Mouse (Mus musculus) kidney, embryonic 16.5 days (tissue): ENCODE data around the gene P2ry12. TPM values are rescaled to one million over a fixed set of nuclear protein-coding genes. Genes with fewer than 3 reads are reported as not detected.

Experiments
- ATAC-seq: fragments of 200-750 bp; cut with Nextera tagmentation; 2 replicates; pipeline ENCODE4 v1.8.0; 2017; ENCODE audit warnings: moderate TSS enrichment; ENCODE audit not compliant: low FRiP score, low TSS enrichment
- H3K27ac ChIP-seq: fragments of 300-500 bp; sonication (generic); 2 replicates; pipeline ENCODE4 v1.5.1; 2014; ENCODE audit warnings: low read length
- H3K27me3 ChIP-seq: fragments of 300-500 bp; sonication (generic); 2 replicates; pipeline ENCODE4 v1.6.1; 2014; ENCODE audit warnings: low read length, control low read depth, mixed read lengths; ENCODE audit not compliant: insufficient read depth
- H3K36me3 ChIP-seq: fragments of 300-500 bp; sonication (generic); 2 replicates; pipeline ENCODE4 v1.6.1; 2014; ENCODE audit warnings: low read length, control low read depth, mixed read lengths; ENCODE audit not compliant: insufficient read depth
- H3K4me1 ChIP-seq: fragments of 300-500 bp; sonication (generic); 2 replicates; pipeline ENCODE4 v1.6.1; 2014; ENCODE audit warnings: low read length, control low read depth, mixed read lengths; ENCODE audit not compliant: insufficient read depth
- H3K4me2 ChIP-seq: fragments of 300-500 bp; sonication (generic); replicated peaks from 2 replicates; pipeline ENCODE4 v1.6.1; 2014; ENCODE audit warnings: low read depth, low read length
- H3K4me3 ChIP-seq: fragments of 300-500 bp; sonication (generic); 2 replicates; pipeline ENCODE4 v1.5.1; 2014; ENCODE audit warnings: mild to moderate bottlenecking, low read length
- H3K9ac ChIP-seq: fragments of 300-500 bp; sonication (generic); replicated peaks from 2 replicates; pipeline ENCODE4 v1.6.1; 2014; ENCODE audit warnings: low read length
- H3K9me3 ChIP-seq: fragments of 300-500 bp; sonication (generic); 2 replicates; pipeline ENCODE4 v1.6.1; 2016; ENCODE audit warnings: low read length, control low read depth
- WGBS: fragments of 180-500 bp; shearing (Covaris S2); extraction: QIAGEN DNeasy Blood & Tissue Kit; methylation state at CpG from one replicate; pipeline ENCODE4 v1.1.7; 2014; 5-methylcytosine and 5-hydroxymethylcytosine counted together
- polyA plus RNA-seq: library from polyadenylated mRNA; unstranded; fragments of >200 nt; fragmentation: Nextera tagmentation; extraction: Ambion mirVana; gene quantifications from 2 replicates; pipeline ENCODE4 v1.2.1, GENCODE M21; 2015

The P2ry12 gene
- polyA plus RNA-seq, 1 experiment from 2014 or later, result 1.1 TPM

DNA sequence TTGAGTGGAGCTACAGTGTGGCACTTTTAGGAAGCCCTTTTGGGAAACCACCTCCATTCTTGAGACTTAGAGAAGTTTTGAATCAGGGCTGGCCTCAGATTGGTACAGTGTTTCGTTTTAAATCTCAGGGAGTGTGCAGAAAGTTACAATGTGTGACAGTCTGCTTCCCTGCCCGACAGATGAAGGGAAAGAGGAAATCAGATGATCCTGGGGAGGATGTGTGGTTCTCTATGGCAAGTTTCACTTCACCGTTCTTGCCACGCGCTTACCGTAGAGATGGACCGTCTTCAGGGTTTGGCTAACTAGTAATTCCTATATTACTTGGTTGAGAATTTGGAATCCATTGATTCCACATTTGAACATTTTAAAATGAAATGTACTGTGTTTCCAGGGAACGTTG lies 50.9 kb downstream of the P2ry12 start:
- Histone ChIP-seq H3K27ac (no peak overlapping the region), H3K36me3 (no peaks in the 10 kb centered on the region), H3K4me2 (no peak overlapping the region), H3K4me1 (no peaks in the 10 kb centered on the region), H3K27me3 (no peaks in the 10 kb centered on the region), H3K4me3 (no peak overlapping the region), H3K9ac (no peak overlapping the region), H3K9me3 (no peaks in the 10 kb centered on the region)
- WGBS, result 82% methylated on average over 8 of the region's 8 CpGs
- no peak for ATAC-seq

DNA sequence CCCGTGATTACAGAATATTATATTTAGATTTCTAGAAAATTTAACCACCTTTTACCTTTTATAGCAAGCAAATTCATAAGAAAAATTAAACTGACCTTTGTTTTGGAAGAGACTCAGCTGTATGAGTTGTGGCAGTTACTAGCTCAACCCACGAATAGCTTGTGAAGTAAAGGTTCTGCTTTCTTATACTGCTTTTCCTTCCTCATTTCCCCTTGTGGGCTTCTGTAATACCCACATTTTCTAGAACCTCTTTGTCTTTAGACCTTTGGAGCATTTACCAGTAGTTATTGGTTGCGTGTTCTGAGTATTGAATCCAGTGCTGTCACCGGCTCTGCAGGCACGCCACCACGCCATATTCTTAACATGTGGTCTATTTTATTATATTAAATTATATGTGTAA lies 51.9 kb downstream of the P2ry12 start, which contains the start of gene P2ry13:
Gene P2ry13, minus strand, starts transcription at position 156 of the 400 bp plus-strand sequence.
- no peak within 1 kb of the TSS for H3K4me3 ChIP-seq
- H3K36me3 ChIP-seq, result no peaks in the 10 kb centered on the region
- 91% methylated on average over 6 of the region's 6 CpGs for WGBS
- ATAC-seq, result no peak
- no peak within 1 kb of the TSS for H3K4me2 ChIP-seq
- H3K27me3 ChIP-seq, result no peaks in the 10 kb centered on the region
- no peaks in the 10 kb centered on the region for H3K9me3 ChIP-seq
- H3K27ac ChIP-seq, result no peak within 1 kb of the TSS
- H3K9ac ChIP-seq, result no peak within 1 kb of the TSS
- no peaks in the 10 kb centered on the region for H3K4me1 ChIP-seq

DNA sequence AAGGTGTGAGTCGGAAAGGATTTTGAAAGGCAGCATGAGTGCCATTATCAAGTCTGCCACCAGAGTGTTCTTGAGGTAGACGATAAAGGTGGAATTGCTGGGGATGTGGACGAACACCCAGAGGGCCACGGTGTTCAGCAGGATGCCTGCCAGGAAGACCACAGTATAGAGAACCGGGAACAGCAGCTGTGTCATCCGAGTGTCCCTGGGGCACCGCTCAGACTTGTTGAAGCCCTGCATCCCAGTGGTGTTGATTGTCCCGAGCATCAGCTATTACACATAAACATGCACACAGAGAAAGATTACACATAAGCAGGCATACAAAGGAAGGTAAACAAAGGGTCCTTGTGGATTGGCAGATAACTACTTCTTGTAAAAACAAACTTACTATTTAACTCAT lies 52.6 kb downstream of the P2ry12 start:
- WGBS, result 82% methylated on average over 8 of the region's 8 CpGs

GRCm38 (mm10) chr3:59208650-59209548 lies 53.8 kb downstream of the P2ry12 start:
- Histone ChIP-seq H3K27me3 (no peaks in the 10 kb centered on the region), H3K36me3 (no peaks in the 10 kb centered on the region), H3K27ac (no peak overlapping the region), H3K4me3 (no peak overlapping the region), H3K4me1 (no peaks in the 10 kb centered on the region), H3K9ac (no peak overlapping the region), H3K9me3 (no peaks in the 10 kb centered on the region), H3K4me2 (no peak overlapping the region)
- WGBS, result 64% methylated on average over 4 of the region's 4 CpGs
- ATAC-seq, result no peak; the same call in 1 of the 2 replicates

More for the DNA sequence above, 52.6 kb downstream of the P2ry12 start:
- no peak overlapping the region for H3K4me3 ChIP-seq
- no peaks in the 10 kb centered on the region for H3K36me3 ChIP-seq
- H3K9ac ChIP-seq, result no peak overlapping the region
- ATAC-seq, result no peak
- H3K27me3 ChIP-seq, result no peaks in the 10 kb centered on the region
- H3K4me1 ChIP-seq, result no peaks in the 10 kb centered on the region
- H3K27ac ChIP-seq, result no peak overlapping the region
- H3K9me3 ChIP-seq, result no peaks in the 10 kb centered on the region
- H3K4me2 ChIP-seq, result no peak overlapping the region

DNA sequence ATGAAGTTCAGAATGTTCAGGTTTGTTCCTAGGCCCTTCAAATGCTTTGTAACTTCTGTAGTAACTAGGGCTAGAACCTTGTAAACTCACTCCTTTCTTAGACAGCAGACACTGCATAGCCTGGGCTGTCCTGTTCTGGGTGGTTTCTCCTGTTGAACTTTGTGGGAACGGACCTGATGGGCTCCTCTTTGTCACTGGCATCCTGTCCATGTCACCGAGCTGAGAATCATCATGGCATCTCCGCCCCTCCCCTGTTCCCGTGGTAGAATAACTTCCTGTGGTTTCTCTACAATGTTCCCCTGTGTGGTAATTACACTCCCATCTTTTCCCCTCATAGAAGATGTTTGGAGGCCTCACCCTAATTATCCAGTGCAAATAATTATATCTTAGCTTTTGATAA lies 56.7 kb downstream of the P2ry12 start:
- H3K36me3 ChIP-seq, result no peaks in the 10 kb centered on the region
- 72% methylated on average over 4 of the region's 4 CpGs for WGBS
- H3K27me3 ChIP-seq, result no peaks in the 10 kb centered on the region
- no peak overlapping the region for H3K27ac ChIP-seq
- no peak overlapping the region for H3K4me2 ChIP-seq
- no peak for ATAC-seq
- H3K4me3 ChIP-seq, result no peak overlapping the region
- H3K9me3 ChIP-seq, result no peaks in the 10 kb centered on the region
- H3K4me1 ChIP-seq, result no peaks in the 10 kb centered on the region
- no peak overlapping the region for H3K9ac ChIP-seq

DNA sequence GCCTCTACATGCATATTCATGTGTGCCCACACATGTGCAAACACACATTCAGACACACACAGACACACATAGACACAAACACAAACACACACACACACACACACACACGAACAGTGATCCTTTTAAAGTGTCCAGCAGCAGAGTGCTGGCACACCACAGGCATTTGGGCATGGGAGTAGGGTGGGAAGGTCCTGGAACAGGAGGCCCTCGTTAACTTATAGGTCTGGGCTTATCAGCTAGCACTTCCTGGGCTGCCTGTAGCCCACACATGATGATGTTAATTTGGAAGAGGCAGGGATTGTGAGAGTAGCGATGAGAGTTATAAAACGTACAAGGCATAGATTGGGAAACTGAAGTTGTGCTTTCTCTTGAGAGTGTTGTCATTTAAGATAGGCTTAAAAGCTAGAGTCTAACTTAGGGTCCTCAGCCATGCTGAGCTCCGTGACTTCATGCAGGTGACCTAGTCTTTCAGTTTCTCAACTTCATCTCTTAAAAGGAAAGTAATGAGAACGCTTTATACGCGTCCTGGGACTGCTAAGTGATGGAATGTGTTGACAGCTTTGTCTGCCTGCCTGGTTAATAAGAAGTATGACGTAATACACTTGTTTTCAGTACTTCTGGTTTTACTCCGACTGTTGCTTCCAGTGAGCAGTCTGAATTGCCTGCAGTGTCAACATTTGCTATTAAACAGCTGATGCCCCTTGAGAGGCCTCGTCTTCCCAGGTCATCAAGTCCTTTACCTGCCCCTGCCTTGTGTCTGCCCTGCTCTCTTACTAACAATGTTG lies 57.8 kb downstream of the P2ry12 start:
- H3K4me1 ChIP-seq, result no peaks in the 10 kb centered on the region
- no peak overlapping the region for H3K4me3 ChIP-seq
- no peak for ATAC-seq
- no peaks in the 10 kb centered on the region for H3K36me3 ChIP-seq
- no peak overlapping the region for H3K9ac ChIP-seq
- no peak overlapping the region for H3K4me2 ChIP-seq
- H3K27me3 ChIP-seq, result no peaks in the 10 kb centered on the region
- H3K27ac ChIP-seq, result no peak overlapping the region
- 73% methylated on average over 11 of the region's 11 CpGs for WGBS
- no peaks in the 10 kb centered on the region for H3K9me3 ChIP-seq

- no peaks in the 10 kb centered on the region for H3K4me1 ChIP-seq
- H3K9me3 ChIP-seq, result no peaks in the 10 kb centered on the region
- WGBS, result 66% methylated on average over 8 of the region's 8 CpGs
- H3K36me3 ChIP-seq, result no peaks in the 10 kb centered on the region
- no peak overlapping the region for H3K4me2 ChIP-seq
- H3K4me3 ChIP-seq, result no peak overlapping the region
- no peak overlapping the region for H3K9ac ChIP-seq
- H3K27ac ChIP-seq, result no peak overlapping the region
- no peaks in the 10 kb centered on the region for H3K27me3 ChIP-seq
- ATAC-seq, result no peak
These were observed 58.7 kb downstream of the P2ry12 start for GRCm38 (mm10) chr3:59203802-59204520.

DNA sequence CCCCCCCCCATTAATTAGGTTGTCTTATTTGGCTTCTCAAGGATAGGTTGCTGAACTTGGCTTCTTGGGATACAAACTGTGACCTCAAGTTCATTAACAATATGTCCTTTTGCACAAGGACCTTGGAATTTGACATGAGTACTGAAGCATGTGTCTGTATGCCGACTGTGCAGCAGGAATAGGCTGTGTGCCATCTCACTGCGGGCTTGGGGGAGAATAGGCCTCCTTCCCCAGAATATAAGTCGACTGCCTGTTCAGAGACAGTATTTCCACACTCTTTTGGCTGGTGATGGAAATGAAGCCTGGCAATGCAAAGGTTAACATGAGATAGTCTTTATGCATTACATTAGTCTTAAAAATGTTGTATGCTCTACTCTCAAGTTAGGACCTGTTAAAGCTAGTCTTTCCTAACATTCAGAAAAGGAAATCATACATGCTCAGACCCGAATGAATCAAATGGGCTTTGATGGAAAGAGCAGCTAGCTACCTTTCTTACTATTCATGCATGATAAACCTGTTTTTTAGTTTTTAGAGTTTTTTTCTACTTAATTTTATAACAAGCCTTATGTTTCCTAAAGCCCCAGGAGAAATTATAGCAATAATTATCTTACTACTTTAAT lies 65.2 kb downstream of the P2ry12 start:
- no peak for ATAC-seq

GRCm38 (mm10) chr3:59194938-59195337 lies 67.7 kb downstream of the P2ry12 start, which contains the start of gene Gpr87:
TSS of gene Gpr87 (minus strand) at chr3:59195104.
- H3K4me1 ChIP-seq, result no peaks in the 10 kb centered on the region
- no peak for ATAC-seq
- no peak within 1 kb of the TSS for H3K4me2 ChIP-seq
- WGBS, result 83% methylated on average over 7 of the region's 7 CpGs
- H3K27me3 ChIP-seq, result no peaks in the 10 kb centered on the region
- no peak within 1 kb of the TSS for H3K4me3 ChIP-seq
- H3K9ac ChIP-seq, result no peak within 1 kb of the TSS
- no peaks in the 10 kb centered on the region for H3K36me3 ChIP-seq
- H3K9me3 ChIP-seq, result no peaks in the 10 kb centered on the region
- H3K27ac ChIP-seq, result no peak within 1 kb of the TSS

More for the DNA sequence above, 65.2 kb downstream of the P2ry12 start:
- H3K27ac ChIP-seq, result no peak overlapping the region
- H3K4me3 ChIP-seq, result no peak overlapping the region
- H3K9me3 ChIP-seq, result no peaks in the 10 kb centered on the region
- no peaks in the 10 kb centered on the region for H3K4me1 ChIP-seq
- 75% methylated on average over 4 of the region's 4 CpGs for WGBS
- H3K9ac ChIP-seq, result no peak overlapping the region
- no peak overlapping the region for H3K4me2 ChIP-seq
- no peaks in the 10 kb centered on the region for H3K36me3 ChIP-seq
- H3K27me3 ChIP-seq, result no peaks in the 10 kb centered on the region
